Mouse (Mus musculus) urinary bladder, postnatal 0 days (tissue): ENCODE data around the gene Ap1s3. TPM values are rescaled to one million over a fixed set of nuclear protein-coding genes. Genes with fewer than 3 reads are reported as not detected.

Experiments used
- polyA plus RNA-seq: library from polyadenylated mRNA; unstranded; fragments of >200 nt; fragmentation: Nextera tagmentation; extraction: Ambion mirVana; gene quantifications from 2 replicates; pipeline ENCODE4 v1.2.1, GENCODE M21; 2015

Ap1s3 gene
- 1.2 and 1.8 TPM in 2 replicates for polyA plus RNA-seq

GRCm38 (mm10) chr1:79671543-79672337 is at the start of gene Ap1s3:
Gene Ap1s3 (minus strand): TSS chr1:79671972.

Other genes with a start within 250 kb of the Ap1s3 start
- 0.30 and 0.47 TPM in 2 replicates for gene Scg2, start 231.9 kb downstream of the Ap1s3 start, polyA plus RNA-seq
- 31.1 and 31.3 TPM in 2 replicates for gene Mrpl44, start 104.0 kb upstream of the Ap1s3 start, polyA plus RNA-seq
- gene Wdfy1, start 104.2 kb upstream of the Ap1s3 start, polyA plus RNA-seq = 44.3 and 48.4 TPM in 2 replicates
- gene Serpine2, start 189.2 kb upstream of the Ap1s3 start, polyA plus RNA-seq = 38.7 and 41.4 TPM in 2 replicates